Comparison of ENCODE assay signal across 21 mouse cellular contexts in genomic region chr3:49666516-49666915, GRCm38 (mm10).
DNase-seq lines count a peak whose midpoint lies in the region; ATAC-seq and TF ChIP-seq lines count a peak whose summit lies in the region.
"Had no signal": no experiment of that assay in that cellular context is flagged by ENCODE, and none has a peak within 500 bp of the region (broad histone marks: within the 10 kb centered on the region; RNA-seq: fewer than 3 reads in every experiment).

No protein-coding gene starts in this region.

- no peaks in the 10 kb centered on the region for H3K36me3 ChIP-seq in embryonic facial prominence, embryonic 14.5 days (ENCODE audit: control insufficient read depth, insufficient read depth, low read length)
- no peaks in the 10 kb centered on the region for H3K36me3 ChIP-seq in embryonic facial prominence, embryonic 10.5 days (replicated peaks)
- no peaks in the 10 kb centered on the region for H3K36me3 ChIP-seq in limb, embryonic 14.5 days (ENCODE audit: control insufficient read depth, insufficient read depth, low read length)
- H3K36me3 ChIP-seq in limb, embryonic 10.5 days = no peaks in the 10 kb centered on the region
- no peaks in the 10 kb centered on the region for H3K36me3 ChIP-seq in myocyte (ENCODE audit: control insufficient read depth, insufficient read depth)
- H3K36me3 ChIP-seq: G1E had no signal

- 82% methylated on average over 2 of the region's 2 CpGs for WGBS in embryonic facial prominence, embryonic 14.5 days
- WGBS in embryonic facial prominence, embryonic 10.5 days = 92% methylated on average over 2 of the region's 2 CpGs
- 82% methylated on average over 2 of the region's 2 CpGs for WGBS in limb, embryonic 14.5 days
- WGBS in limb, embryonic 10.5 days = 92% methylated on average over 2 of the region's 2 CpGs

- no peak overlapping the region for H3K27ac ChIP-seq in embryonic facial prominence, embryonic 14.5 days (replicated peaks; ENCODE audit: low read depth, low read length)
- H3K27ac ChIP-seq in embryonic facial prominence, embryonic 10.5 days (replicated peaks) = no peak overlapping the region
- no peak overlapping the region for H3K27ac ChIP-seq in limb, embryonic 14.5 days (replicated peaks; ENCODE audit: low read depth, low read length)
- no peak overlapping the region for H3K27ac ChIP-seq in limb, embryonic 10.5 days

- no peak overlapping the region for H3K4me2 ChIP-seq in embryonic facial prominence, embryonic 14.5 days (ENCODE audit: low read depth, low read length)
- H3K4me2 ChIP-seq in limb, embryonic 14.5 days (replicated peaks; ENCODE audit: low read depth, low read length, severe bottlenecking) = no peak overlapping the region
- H3K4me2 ChIP-seq in myocyte (ENCODE audit: low read depth) = no peak overlapping the region

- no peaks in the 10 kb centered on the region for H3K79me2 ChIP-seq in myocyte (ENCODE audit: control insufficient read depth, insufficient read depth)

- H3ac ChIP-seq in myocyte (ENCODE audit: control insufficient read depth, insufficient read length) = no peak overlapping the region

- no peak overlapping the region for H3K9ac ChIP-seq in embryonic facial prominence, embryonic 14.5 days (ENCODE audit: low read depth, low read length)
- no peak overlapping the region for H3K9ac ChIP-seq in limb, embryonic 14.5 days (ENCODE audit: low read depth, low read length, severe bottlenecking)

- no peaks in the 10 kb centered on the region for H3K27me3 ChIP-seq in embryonic facial prominence, embryonic 14.5 days (replicated peaks; ENCODE audit: control insufficient read depth, insufficient read depth, low read length)
- no peaks in the 10 kb centered on the region for H3K27me3 ChIP-seq in embryonic facial prominence, embryonic 10.5 days (replicated peaks; ENCODE audit: low read depth, poor library complexity, severe bottlenecking)
- no peaks in the 10 kb centered on the region for H3K27me3 ChIP-seq in limb, embryonic 14.5 days (ENCODE audit: control insufficient read depth, insufficient read depth, low read length)
- no peaks in the 10 kb centered on the region for H3K27me3 ChIP-seq in limb, embryonic 10.5 days (ENCODE audit: low read depth, poor library complexity, severe bottlenecking)
- no peaks in the 10 kb centered on the region for H3K27me3 ChIP-seq in myocyte (ENCODE audit: control insufficient read depth, insufficient read depth, insufficient read length)
- H3K27me3 ChIP-seq: CH12.LX, Patski had no signal

- no peak for ATAC-seq in embryonic facial prominence, embryonic 14.5 days (ENCODE audit: low read depth)
- ATAC-seq in limb, embryonic 14.5 days (ENCODE audit: low FRiP score, low read depth) = no peak
- ATAC-seq: activated CD4-positive, CD25-positive, alpha-beta regulatory T cell, adult 4 months; CD4-positive, CD25-positive, alpha-beta regulatory T cell, adult 4 months; Patski had no signal

- no peak for TF ChIP-seq POLR2A in limb, embryonic 14.5 days (IDR thresholded peaks at IDR 0.05; ENCODE audit: borderline replicate concordance, extremely low read depth, insufficient read depth, insufficient read length)
- no peak for TF ChIP-seq POLR2A in myocyte (IDR thresholded peaks at IDR 0.05; ENCODE audit: insufficient read length, low read depth)

- DNase-seq in embryonic facial prominence, embryonic 14.5 days (ENCODE audit: low spot score) = peak; percentile 17
- no peak for DNase-seq in embryonic facial prominence, embryonic 10.5 days (ENCODE audit: low spot score)
- peak; percentile 23 for DNase-seq in limb, embryonic 14.5 days (ENCODE audit: low spot score)
- no peak for DNase-seq in limb, embryonic 10.5 days (ENCODE audit: low spot score)
- DNase-seq in spleen, postnatal 4 days (ENCODE audit: low spot score in 2 of 2) = no peak
- DNase-seq: adrenal gland, adult 2 months; adrenal gland, adult 8-10 months; adrenal gland, postnatal 10 days; adrenal gland, postnatal 14 days; adrenal gland, postnatal 25 days; adrenal gland, postnatal 36 days; B cell, adult 2 months; cerebellum, adult 11 months; cerebellum, adult 11-12 months; cerebellum, adult 18-20 months had no signal

- no peaks in the 10 kb centered on the region for H3K4me1 ChIP-seq in embryonic facial prominence, embryonic 14.5 days (ENCODE audit: control insufficient read depth, insufficient read depth, low read length)
- no peaks in the 10 kb centered on the region for H3K4me1 ChIP-seq in embryonic facial prominence, embryonic 10.5 days
- H3K4me1 ChIP-seq in limb, embryonic 14.5 days (ENCODE audit: control insufficient read depth, insufficient read depth, low read length) = peaks cover 7% of the 10 kb centered on the region; the same call in 1 of the 2 replicates
- H3K4me1 ChIP-seq in limb, embryonic 10.5 days = no peaks in the 10 kb centered on the region

- no peaks in the 10 kb centered on the region for H3K9me3 ChIP-seq in embryonic facial prominence, embryonic 14.5 days (ENCODE audit: control insufficient read depth, low read length)
- no peaks in the 10 kb centered on the region for H3K9me3 ChIP-seq in embryonic facial prominence, embryonic 10.5 days
- H3K9me3 ChIP-seq in limb, embryonic 14.5 days (ENCODE audit: control insufficient read depth, low read length) = no peaks in the 10 kb centered on the region
- no peaks in the 10 kb centered on the region for H3K9me3 ChIP-seq in limb, embryonic 10.5 days (replicated peaks)
- H3K9me3 ChIP-seq: G1E had no signal

- H3K4me3 ChIP-seq in embryonic facial prominence, embryonic 14.5 days (ENCODE audit: low read depth, low read length) = no peak overlapping the region
- no peak overlapping the region for H3K4me3 ChIP-seq in embryonic facial prominence, embryonic 10.5 days
- no peak overlapping the region for H3K4me3 ChIP-seq in limb, embryonic 14.5 days (replicated peaks; ENCODE audit: low read length)
- no peak overlapping the region for H3K4me3 ChIP-seq in limb, embryonic 10.5 days
- H3K4me3 ChIP-seq in myocyte = no peak overlapping the region

TF ChIP-seq in myocyte, 11 proteins besides CTCF, POLR2A, EP300 and RAD21:
- no peak for TF ChIP-seq SRF (IDR thresholded peaks at IDR 0.05; ENCODE audit: control insufficient read depth, insufficient read length, low read depth)
- TF ChIP-seq TCF12 (IDR thresholded peaks at IDR 0.05; ENCODE audit: insufficient read depth, poor library complexity, severe bottlenecking) = peak; percentile 57
- TF ChIP-seq MAX (IDR thresholded peaks at IDR 0.05; ENCODE audit: low read depth) = no peak
- TF ChIP-seq TCF3 (IDR thresholded peaks at IDR 0.05; ENCODE audit: insufficient read length, low read depth) = no peak
- peak in 2 of 3 experiments; percentile 5 to 34 for TF ChIP-seq MYOD1 (IDR thresholded peaks at IDR 0.05; ENCODE audit: control insufficient read depth in 1 of 3, insufficient read length in 2 of 3, low read depth in 2 of 3)
- TF ChIP-seq POLR2AphosphoS2 (IDR thresholded peaks at IDR 0.05; ENCODE audit: insufficient read length, low read depth) = no peak
- TF ChIP-seq CEBPB (IDR thresholded peaks at IDR 0.05; ENCODE audit: insufficient read depth, poor library complexity, severe bottlenecking) = no peak
- TF ChIP-seq REST (IDR thresholded peaks at IDR 0.05; ENCODE audit: insufficient read depth, insufficient read length) = no peak
- TF ChIP-seq USF1 (IDR thresholded peaks at IDR 0.05; ENCODE audit: low read depth) = no peak
- no peak for TF ChIP-seq E2F4 (IDR thresholded peaks at IDR 0.05; ENCODE audit: insufficient read depth)
- peak in 1 of 3 experiments; percentile 85 for TF ChIP-seq MYOG (IDR thresholded peaks at IDR 0.05; ENCODE audit: control insufficient read depth in 1 of 3, insufficient read depth in 1 of 3, insufficient read length in 2 of 3, low read depth in 2 of 3)

Comparison
In these comparisons a context has a peak if more than half of its experiments do, and no peak if none do; other contexts are left out.
1. DNase-seq: peak in embryonic facial prominence, embryonic 14.5 days (single experiment) and limb, embryonic 14.5 days (single experiment); none in embryonic facial prominence, embryonic 10.5 days (single experiment), limb, embryonic 10.5 days (single experiment) and spleen, postnatal 4 days (0 of 2).